Mouse (Mus musculus): ENCODE data around the gene Tmem131. TPM values are rescaled to one million over a fixed set of nuclear protein-coding genes. Genes with fewer than 3 reads are reported as not detected.
A peak's percentile ranks its signal among the peaks of the same experiment; 100 is the strongest.
"Not testable (repeated sequence)": the region's sequence is repeated elsewhere in the genome, so short reads cannot be mapped to it uniquely, and the experiment has no call there.

Tmem131 gene
- polyA plus RNA-seq, 1 experiment from 2014 or later = 72.3 TPM

DNA sequence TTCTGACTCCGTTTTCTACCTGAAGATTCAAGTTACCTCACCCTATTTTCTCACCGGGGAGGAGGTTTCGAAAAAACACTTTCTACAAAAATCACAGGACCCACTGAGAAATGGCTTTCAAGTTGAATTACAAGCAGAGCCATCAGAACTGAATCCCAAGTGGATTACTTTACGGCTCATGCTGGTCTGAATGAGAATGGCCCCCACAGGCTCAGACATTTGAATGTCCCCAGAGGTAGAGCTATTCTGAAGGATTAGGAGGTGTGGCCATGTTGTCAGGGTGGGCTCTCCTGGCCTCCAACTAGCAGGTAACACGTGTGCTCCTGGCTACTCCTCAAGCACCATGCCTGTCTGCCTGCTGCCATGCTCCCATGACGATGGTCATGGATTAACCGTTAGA, 109.4 kb downstream of the Tmem131 start:
- no peaks in the 10 kb centered on the region for H3K79me2 ChIP-seq (ENCODE audit: inconsistent target)
- no peak overlapping the region for H3K27ac ChIP-seq
- WGBS (ENCODE audit: missing documents) = 100% methylated on average over 7 of the region's 7 CpGs
- H3K4me3 ChIP-seq (ENCODE audit: inconsistent target) = no peak overlapping the region
- H3K36me3 ChIP-seq (ENCODE audit: inconsistent target) = peaks cover 44% of the 10 kb centered on the region

DNA sequence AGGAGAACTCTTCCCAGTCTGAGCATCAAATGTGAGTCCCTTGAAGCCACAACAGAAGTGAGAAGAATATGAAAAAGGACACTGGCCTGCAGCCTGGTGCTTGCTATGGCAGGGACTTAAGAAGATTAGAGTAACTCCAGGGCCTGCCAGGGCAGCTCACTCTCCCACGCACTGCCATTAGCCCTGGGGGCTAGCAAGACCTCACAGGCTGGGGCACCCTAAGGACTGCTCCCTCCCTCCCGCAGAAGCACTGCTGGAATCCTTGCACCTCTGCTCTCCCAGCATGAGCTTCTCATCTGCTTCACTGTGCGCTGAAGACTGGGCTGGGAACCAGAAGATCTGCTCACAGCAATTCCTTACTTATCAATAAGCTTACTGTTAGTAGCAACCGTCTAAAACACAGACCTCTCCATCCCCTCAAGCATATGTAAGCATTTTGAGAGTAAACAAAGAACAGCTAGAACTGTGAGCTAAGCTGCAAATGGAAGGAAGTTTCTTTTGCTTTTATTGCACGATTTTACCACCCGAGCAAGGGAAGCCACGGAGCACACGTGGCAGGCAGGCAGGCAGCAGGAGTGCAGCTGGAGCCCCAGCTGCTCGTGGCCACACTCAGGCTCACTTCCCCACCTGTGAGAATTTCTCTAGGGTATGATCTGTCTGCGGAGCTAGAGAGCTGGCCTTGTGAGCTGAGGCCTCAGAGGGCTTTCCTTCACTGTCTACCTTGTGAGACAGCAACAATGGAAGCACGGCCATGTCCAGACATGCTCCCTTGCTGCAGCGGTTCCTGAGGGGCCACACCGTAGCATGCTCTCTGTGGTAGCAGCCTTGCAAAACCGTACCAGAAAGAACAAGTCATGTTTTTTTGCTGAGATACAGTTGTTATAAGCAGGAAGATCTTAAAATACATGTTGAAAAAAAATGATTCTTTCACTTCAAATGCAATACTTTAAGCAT, 112.3 kb downstream of the Tmem131 start:
- Histone ChIP-seq H3K79me2 (ENCODE audit: inconsistent target) (no peaks in the 10 kb centered on the region), H3K27ac (no peak overlapping the region), H3K4me3 (ENCODE audit: inconsistent target) (no peak overlapping the region), H3K36me3 (ENCODE audit: inconsistent target) (peaks cover 55% of the 10 kb centered on the region)
- 67% methylated on average over 14 of the region's 14 CpGs for WGBS (ENCODE audit: missing documents)

DNA sequence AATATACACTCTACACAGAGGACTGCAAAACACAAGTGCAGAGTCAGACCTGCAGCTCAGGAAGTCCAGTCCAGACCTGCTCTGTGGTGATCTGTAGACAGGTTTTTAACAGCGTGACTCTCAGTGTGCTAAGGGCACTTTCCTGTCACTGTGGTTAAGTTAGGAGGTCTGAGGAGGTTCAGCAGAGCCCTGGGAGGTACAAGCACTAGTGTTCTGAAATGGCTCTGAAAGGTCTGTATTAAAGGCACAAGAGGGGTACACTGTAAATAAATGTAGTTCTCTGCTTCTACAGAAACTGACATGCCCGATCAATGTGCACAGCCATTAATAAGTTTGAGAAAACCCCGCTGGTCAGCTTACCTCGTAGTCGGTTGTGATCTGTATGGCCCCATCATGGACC, 119.1 kb downstream of the Tmem131 start:
- no peak overlapping the region for H3K27ac ChIP-seq
- H3K36me3 ChIP-seq (ENCODE audit: inconsistent target) = peaks cover 75% of the 10 kb centered on the region
- no peaks in the 10 kb centered on the region for H3K79me2 ChIP-seq (ENCODE audit: inconsistent target)
- 90% methylated on average over 5 of the region's 5 CpGs for WGBS (ENCODE audit: missing documents)
- no peak overlapping the region for H3K4me3 ChIP-seq (ENCODE audit: inconsistent target)

DNA sequence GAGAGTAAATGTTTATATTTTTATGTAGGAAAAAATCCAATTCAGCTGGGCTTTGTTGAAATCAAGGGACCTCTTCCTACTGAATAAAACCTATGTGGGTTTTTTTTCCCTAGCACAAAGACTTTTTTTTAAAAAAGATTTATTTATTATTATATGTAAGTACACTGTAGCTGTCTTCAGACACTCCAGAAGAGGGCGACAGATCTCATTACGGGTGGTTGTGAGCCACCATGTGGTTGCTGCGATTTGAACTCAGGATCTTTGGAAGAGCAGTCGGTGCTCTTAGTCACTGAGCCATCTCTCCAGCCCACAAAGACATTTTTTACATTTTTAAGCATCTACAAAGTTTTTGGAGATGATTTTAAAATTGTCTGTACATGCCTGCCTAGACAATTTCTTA, 121.5 kb downstream of the Tmem131 start:
- H3K4me3 ChIP-seq (ENCODE audit: inconsistent target); H3K79me2 ChIP-seq (ENCODE audit: inconsistent target); H3K27ac ChIP-seq: not testable (repeated sequence)
- 94% methylated on average over 4 of the region's 4 CpGs for WGBS (ENCODE audit: missing documents)
- H3K36me3 ChIP-seq (ENCODE audit: inconsistent target) = peaks cover 79% of the 10 kb centered on the region

DNA sequence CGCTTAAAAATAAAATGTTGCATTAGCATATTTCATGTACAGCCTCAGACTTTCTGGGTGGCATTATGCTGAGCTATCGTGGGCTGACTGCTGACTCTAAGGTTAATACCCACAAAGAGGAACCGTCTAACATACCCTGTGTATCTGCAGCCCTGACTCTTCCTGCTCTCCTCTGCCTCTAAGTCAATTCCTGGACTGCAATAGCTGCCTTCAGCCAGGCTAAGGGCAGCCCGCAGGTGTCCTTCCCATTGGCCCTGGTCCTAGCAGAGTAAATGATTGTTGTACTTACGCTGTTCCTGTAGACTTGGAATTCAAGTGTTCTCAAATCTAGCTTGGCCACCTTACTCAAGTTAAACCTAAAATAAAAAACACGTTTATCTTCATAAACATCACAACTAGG, 128.3 kb downstream of the Tmem131 start:
- 42% methylated on average over 6 of the region's 6 CpGs for WGBS (ENCODE audit: missing documents)
- peak overlapping the region; percentile 77 for H3K27ac ChIP-seq
- H3K4me3 ChIP-seq (ENCODE audit: inconsistent target) = no peak overlapping the region
- peaks cover 57% of the 10 kb centered on the region for H3K36me3 ChIP-seq (ENCODE audit: inconsistent target)
- H3K79me2 ChIP-seq (ENCODE audit: inconsistent target) = no peaks in the 10 kb centered on the region

DNA sequence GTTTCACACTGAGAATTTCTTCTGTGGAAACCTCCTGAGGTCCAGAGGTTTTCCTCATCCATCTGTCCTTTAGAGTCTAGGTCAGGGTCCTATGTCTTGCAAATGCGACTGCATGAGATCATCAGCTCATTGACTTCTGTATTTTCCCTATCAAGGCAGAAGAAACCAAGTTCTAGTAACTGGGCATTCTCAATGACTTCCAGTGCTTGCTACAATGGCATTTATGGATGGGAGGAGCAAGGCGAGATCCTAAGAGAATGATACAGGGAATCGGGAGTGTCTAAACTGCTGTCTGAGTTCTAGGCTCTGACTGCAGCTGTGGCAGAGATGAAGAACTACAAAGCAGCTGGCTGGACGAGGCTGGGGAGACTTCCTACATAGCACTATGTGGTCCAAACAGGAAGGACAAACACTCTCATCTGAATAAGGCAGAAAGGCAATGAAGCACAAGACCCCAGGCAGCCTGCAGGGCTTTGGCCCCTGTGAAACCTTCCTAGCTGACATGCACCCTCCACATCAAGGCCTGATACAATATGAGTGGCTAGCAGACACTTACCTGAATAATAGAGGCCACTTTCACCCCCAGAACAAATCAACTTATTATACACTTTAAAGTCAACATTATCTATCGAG, 129.1 kb downstream of the Tmem131 start:
- Histone ChIP-seq H3K27ac (peak overlapping the region; percentile 77), H3K4me3 (ENCODE audit: inconsistent target) (no peak overlapping the region), H3K36me3 (ENCODE audit: inconsistent target) (peaks cover 65% of the 10 kb centered on the region), H3K79me2 (ENCODE audit: inconsistent target) (no peaks in the 10 kb centered on the region)
- 80% methylated on average over 5 of the region's 5 CpGs for WGBS (ENCODE audit: missing documents)

DNA sequence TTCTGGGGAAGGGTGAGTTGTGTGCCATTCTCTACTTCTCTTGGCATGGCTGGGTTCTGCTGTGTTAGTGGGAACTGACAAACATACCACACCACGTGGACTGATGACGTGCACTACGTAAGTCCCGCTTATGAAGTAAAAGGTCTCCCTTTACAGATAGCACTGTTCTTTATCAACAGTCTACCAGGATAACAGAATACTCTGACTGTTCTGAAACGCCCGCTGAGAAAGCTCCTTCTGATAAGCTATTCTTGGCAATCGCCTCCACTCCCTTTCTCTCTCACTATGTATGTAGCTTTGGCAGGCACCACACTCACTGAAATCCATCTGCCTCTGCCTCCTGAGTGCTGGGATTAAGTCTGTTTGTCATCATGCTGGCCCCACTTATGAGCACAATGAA, 130.1 kb downstream of the Tmem131 start:
- WGBS (ENCODE audit: missing documents) = 96% methylated on average over 7 of the region's 7 CpGs
- Histone ChIP-seq H3K79me2 (ENCODE audit: inconsistent target) (no peaks in the 10 kb centered on the region), H3K4me3 (ENCODE audit: inconsistent target) (no peak overlapping the region), H3K36me3 (ENCODE audit: inconsistent target) (peaks cover 63% of the 10 kb centered on the region), H3K27ac (0 out of 2 replicates have a peak overlapping the region, but pooled peaks have one; percentile 77)

DNA sequence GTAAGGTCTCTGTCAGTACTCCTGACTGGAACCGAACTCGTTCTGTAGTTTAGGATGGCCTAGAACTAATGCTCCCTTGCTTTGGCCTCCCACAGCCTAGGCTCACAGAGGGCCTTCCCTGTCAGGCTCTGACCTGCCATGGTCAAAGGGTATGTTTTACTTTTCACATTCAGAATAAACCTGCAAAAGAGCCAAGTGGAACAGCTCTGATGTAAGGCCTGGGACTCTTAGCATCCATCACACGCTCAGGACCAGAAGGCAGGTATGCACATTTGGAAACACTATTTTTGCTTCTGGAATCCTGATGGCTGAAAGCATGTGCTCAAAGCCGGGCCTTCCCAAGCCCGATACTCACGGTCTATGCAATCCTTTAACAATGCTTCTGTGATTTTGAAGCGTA, 131.7 kb downstream of the Tmem131 start:
- peaks cover 61% of the 10 kb centered on the region for H3K36me3 ChIP-seq (ENCODE audit: inconsistent target)
- H3K27ac ChIP-seq = no peak overlapping the region
- no peaks in the 10 kb centered on the region for H3K79me2 ChIP-seq (ENCODE audit: inconsistent target)
- no peak overlapping the region for H3K4me3 ChIP-seq (ENCODE audit: inconsistent target)
- WGBS (ENCODE audit: missing documents) = 94% methylated on average over 7 of the region's 7 CpGs

DNA sequence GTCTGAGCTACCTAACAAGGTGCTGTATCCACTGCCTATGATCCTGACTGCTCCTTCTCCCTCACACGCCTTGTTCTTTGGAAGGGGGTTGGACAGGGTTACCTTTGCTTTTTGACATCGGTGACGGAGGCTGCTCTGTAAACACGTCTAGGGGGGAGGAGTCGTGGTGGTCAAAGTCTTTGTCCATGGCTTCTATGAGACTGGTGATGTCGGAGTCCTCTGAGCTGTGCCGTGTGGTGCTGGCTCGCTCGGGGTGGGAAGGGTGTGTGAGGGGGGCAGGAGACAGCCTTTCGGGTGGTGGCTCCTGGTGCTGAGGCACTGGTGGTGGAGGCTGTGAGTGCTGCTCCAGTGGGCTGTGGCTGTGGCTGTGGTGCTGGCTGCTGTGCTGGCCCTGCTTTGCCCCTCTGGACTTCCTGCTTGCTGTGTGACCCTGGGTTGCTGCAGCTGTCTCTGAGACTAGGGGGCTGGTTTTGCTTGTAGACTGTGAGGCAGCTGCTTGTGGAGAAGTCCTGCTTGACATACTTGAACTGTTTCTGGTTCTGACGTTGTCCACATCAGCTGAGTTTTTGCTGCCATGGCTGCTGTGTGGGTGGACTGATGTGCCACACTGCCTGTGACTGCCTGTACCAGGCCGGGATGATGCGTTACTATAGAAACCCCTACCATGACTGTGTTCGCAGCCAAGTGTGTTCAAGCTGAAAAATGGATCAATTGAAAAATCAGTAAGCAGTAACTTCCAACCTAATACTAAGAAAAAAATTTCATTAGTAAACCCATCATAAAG, 135.5 kb downstream of the Tmem131 start:
- Histone ChIP-seq H3K79me2 (ENCODE audit: inconsistent target) (no peaks in the 10 kb centered on the region), H3K36me3 (ENCODE audit: inconsistent target) (peaks cover 72% of the 10 kb centered on the region), H3K4me3 (ENCODE audit: inconsistent target) (no peak overlapping the region), H3K27ac (no peak overlapping the region)
- WGBS (ENCODE audit: missing documents) = 95% methylated on average over 14 of the region's 14 CpGs

DNA sequence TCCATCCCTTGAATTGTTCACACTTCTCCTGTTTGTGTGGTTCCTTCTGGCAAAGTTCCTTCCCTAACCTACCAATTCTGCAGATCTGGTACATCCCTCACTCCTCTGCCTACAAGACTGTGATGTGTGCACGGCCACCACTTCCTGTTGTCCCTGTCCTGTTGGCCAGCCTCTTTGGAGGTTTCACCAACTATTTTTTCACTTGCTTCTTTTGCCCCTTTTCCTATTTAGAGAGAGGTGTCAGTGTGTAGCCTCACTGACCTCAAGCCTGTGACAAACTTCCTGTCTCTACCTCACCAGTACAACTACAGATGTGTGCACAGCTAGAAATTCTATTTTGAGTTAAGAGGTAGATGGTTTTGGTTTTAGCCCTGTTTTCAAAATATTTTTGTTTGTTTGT, 136.4 kb downstream of the Tmem131 start:
- Histone ChIP-seq H3K36me3 (ENCODE audit: inconsistent target) (peaks cover 63% of the 10 kb centered on the region), H3K79me2 (ENCODE audit: inconsistent target) (no peaks in the 10 kb centered on the region), H3K27ac (no peak overlapping the region), H3K4me3 (ENCODE audit: inconsistent target) (no peak overlapping the region)
- WGBS (ENCODE audit: missing documents) = 36% methylated on average over 1 of the region's 1 CpGs

DNA sequence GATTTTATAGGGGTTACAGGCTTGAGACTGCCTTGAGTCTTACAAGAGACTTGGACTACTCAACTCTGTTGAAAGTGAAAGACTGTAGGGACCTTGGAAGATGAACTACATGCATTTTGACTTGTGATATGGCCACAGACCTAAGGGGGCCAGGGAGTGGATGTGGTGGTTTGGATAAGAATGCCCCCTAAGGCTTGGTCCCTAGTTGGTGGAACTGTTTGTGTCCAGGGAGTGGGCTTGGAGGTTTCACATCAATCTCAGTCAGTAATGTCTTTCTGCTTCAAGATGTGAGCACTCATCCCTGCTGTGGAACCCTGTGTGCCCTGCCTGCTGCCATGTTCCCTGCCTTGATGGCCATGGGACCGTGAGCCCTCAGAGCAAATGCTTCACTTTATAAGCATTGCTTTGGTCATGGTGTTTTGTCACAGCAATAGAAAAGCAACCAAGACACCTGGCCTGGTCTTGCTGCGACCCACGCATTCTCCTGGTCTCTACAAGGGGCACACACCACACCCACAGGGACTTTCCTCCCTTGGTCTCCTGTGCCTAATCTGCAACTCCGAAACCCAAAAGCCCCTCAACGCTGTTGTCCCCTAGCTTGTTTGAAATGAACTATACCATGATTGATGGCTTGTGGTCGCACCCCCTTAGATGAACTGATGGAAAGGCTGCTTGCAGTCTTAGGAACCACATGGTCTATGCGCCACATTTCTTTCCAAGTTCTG, 137.1 kb downstream of the Tmem131 start:
- peaks cover 63% of the 10 kb centered on the region for H3K36me3 ChIP-seq (ENCODE audit: inconsistent target)
- H3K4me3 ChIP-seq (ENCODE audit: inconsistent target) = no peak overlapping the region
- WGBS (ENCODE audit: missing documents) = 97% methylated on average over 7 of the region's 7 CpGs

DNA sequence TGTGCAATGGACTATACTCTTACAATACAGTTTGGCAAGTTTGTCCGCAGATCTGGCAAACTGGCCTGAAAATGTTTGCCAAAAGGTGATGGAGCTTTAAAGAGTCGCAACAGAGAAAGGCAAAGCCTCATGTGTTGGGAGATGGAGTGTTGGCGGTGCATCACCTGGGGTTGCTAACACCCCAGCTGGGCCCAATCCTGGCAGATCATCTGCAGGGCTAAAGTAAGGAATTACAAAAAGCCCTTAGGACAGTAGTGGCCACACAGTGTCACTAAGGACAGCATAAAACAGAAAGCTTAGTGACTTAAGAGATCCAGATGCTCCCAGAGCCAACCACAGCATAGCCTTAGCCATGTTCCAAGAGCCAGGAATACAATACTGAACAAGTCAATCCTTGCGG, 138.6 kb downstream of the Tmem131 start:
- H3K27ac ChIP-seq = no peak overlapping the region
- no peak overlapping the region for H3K4me3 ChIP-seq (ENCODE audit: inconsistent target)
- WGBS (ENCODE audit: missing documents) = 95% methylated on average over 4 of the region's 4 CpGs
- H3K36me3 ChIP-seq (ENCODE audit: inconsistent target) = peaks cover 61% of the 10 kb centered on the region
- no peaks in the 10 kb centered on the region for H3K79me2 ChIP-seq (ENCODE audit: inconsistent target)

More for the DNA sequence above, 137.1 kb downstream of the Tmem131 start:
- Histone ChIP-seq H3K79me2 (ENCODE audit: inconsistent target) (no peaks in the 10 kb centered on the region), H3K27ac (no peak overlapping the region)

DNA sequence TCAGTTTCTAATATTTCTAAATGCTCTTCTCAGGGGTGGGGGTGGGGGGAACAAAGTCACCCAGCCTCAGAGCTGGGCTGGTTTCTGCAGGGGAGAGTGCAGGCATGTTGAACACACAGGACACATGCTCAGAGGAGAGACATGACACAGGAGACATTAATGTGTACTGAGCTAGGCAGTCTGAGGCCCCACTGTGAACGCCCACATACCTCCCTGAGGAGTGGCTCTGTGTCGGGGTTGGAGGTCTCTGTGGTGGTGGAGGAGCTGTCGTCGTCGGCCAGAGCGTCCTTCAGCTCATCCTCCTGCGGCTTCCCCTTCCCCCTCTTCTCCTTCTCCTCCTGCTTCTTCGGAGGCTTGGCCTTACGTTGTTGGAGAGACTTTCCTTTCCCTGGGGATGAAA, 139.2 kb downstream of the Tmem131 start:
- no peak overlapping the region for H3K27ac ChIP-seq
- no peak overlapping the region for H3K4me3 ChIP-seq (ENCODE audit: inconsistent target)
- 96% methylated on average over 9 of the region's 9 CpGs for WGBS (ENCODE audit: missing documents)
- no peaks in the 10 kb centered on the region for H3K79me2 ChIP-seq (ENCODE audit: inconsistent target)
- peaks cover 61% of the 10 kb centered on the region for H3K36me3 ChIP-seq (ENCODE audit: inconsistent target)

DNA sequence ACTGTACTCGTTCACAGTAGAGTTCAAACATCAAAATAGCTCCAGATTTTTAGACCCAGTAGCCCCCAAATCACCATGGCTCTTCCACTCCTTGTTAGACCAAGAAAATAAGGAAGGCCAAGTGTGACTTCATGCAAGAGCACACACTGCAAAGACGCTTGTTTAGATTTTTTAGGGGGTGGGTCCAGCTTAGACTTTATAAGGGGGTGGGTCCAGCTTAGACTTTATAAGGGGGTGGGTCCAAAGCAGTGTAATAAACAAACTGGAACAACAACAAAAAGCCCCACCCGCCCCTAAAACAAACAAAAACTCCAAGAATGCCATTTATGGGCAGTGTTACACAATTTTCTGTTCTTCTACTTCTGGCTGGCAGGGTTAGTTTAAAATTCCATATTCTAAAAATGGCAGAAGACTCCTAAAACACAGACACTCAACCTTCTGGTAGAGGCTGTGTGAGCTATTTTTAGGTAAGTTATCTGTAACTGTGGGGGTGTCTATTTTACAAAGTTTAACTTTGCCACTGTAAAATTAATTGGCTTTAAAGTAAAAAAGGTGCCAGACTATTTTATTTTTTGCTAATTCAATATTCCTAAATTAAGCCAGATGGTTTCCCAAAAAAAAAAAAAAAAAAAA, 143.0 kb downstream of the Tmem131 start:
- Histone ChIP-seq H3K4me3 (ENCODE audit: inconsistent target) (no peak overlapping the region), H3K36me3 (ENCODE audit: inconsistent target) (peaks cover 72% of the 10 kb centered on the region), H3K79me2 (ENCODE audit: inconsistent target) (no peaks in the 10 kb centered on the region), H3K27ac (no peak overlapping the region)
- 88% methylated on average over 3 of the region's 3 CpGs for WGBS (ENCODE audit: missing documents)
